Mouse (Mus musculus) fat pad, adult 2 months (tissue): ENCODE measurements around the gene Dennd1b.

ENCODE experiments used
- DNase-seq: peaks from one replicate; pipeline ENCODE4 v3.0.0-alpha.2; 2011; ENCODE audit warnings: low read depth, low spot score; ENCODE audit errors: extremely low read depth

Gene Dennd1b

GRCm38 (mm10) chr1:139007475-139007874 lies 44.2 kb downstream of the Dennd1b start:
- no peak for DNase-seq

- no peak for DNase-seq
Observed at GRCm38 (mm10) chr1:139015118-139015788, 52.0 kb downstream of the Dennd1b start.

- no peak for DNase-seq
Observed at GRCm38 (mm10) chr1:139021298-139021697, 58.1 kb downstream of the Dennd1b start.

- no peak for DNase-seq
Observed at GRCm38 (mm10) chr1:139025882-139026645, 62.8 kb downstream of the Dennd1b start.

- no peak for DNase-seq
Observed at GRCm38 (mm10) chr1:139029521-139029920, 66.3 kb downstream of the Dennd1b start.

GRCm38 (mm10) chr1:139032411-139032810 lies 69.2 kb downstream of the Dennd1b start:
- DNase-seq: no peak

GRCm38 (mm10) chr1:139035141-139035540 lies 71.9 kb downstream of the Dennd1b start:
- DNase-seq: no peak

GRCm38 (mm10) chr1:139036302-139036701 lies 73.1 kb downstream of the Dennd1b start:
- DNase-seq: no peak

GRCm38 (mm10) chr1:139036768-139037507 lies 73.7 kb downstream of the Dennd1b start:
- no peak for DNase-seq

GRCm38 (mm10) chr1:139038074-139038473 lies 74.8 kb downstream of the Dennd1b start:
- no peak for DNase-seq

- DNase-seq: no peak
Observed at GRCm38 (mm10) chr1:139038620-139039019, 75.4 kb downstream of the Dennd1b start.

GRCm38 (mm10) chr1:139039529-139040230 lies 76.4 kb downstream of the Dennd1b start:
- DNase-seq: no peak

- no peak for DNase-seq
Observed at GRCm38 (mm10) chr1:139049075-139049474, 85.8 kb downstream of the Dennd1b start.

GRCm38 (mm10) chr1:139049881-139050472 lies 86.7 kb downstream of the Dennd1b start:
- no peak for DNase-seq

- no peak for DNase-seq
Observed at GRCm38 (mm10) chr1:139053003-139053402, 89.8 kb downstream of the Dennd1b start.

- no peak for DNase-seq
Observed at GRCm38 (mm10) chr1:139060301-139060700, 97.1 kb downstream of the Dennd1b start.

- DNase-seq: no peak
Observed at GRCm38 (mm10) chr1:139064711-139065110, 101.5 kb downstream of the Dennd1b start.

- DNase-seq: no peak
Observed at GRCm38 (mm10) chr1:139067210-139067609, 104.0 kb downstream of the Dennd1b start.

GRCm38 (mm10) chr1:139071015-139071414 lies 107.8 kb downstream of the Dennd1b start:
- DNase-seq: no peak

GRCm38 (mm10) chr1:139075671-139076070 lies 112.4 kb downstream of the Dennd1b start:
- no peak for DNase-seq

- DNase-seq: no peak
Observed at GRCm38 (mm10) chr1:139077989-139078388, 114.8 kb downstream of the Dennd1b start.
